8 mouse cellular contexts compared by ENCODE assay signal in the genomic region with DNA sequence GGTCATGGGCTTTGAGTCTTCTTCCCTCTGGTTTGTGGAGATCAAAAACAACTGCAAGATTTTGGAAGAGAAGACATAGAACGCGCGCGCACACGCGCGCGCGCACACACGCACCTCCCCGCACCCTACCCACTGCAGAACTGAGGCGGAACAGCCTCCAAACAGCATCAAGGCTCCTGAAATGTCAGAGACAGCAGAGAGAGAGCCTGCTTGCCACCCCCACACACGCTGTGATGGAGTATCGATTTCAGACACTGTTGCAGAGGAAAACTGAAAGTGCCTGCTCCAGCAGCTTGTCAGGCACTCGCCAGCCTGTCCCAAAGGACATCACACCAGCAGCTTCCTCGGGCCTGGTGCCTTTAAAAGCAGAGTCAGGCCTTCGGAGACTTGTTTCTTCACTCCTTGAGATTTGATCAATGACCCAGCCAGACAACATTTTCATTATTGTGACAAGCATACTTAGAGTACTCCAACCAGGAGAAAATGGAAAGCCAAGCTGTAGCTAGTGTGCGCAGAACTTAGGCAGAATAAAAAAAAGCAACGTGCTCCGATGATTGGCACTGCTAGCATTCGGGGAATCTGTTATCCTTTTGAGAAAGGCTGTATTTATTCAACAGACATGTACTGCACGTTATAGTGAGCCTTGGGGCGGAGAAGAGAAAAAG.
DNase-seq lines count a peak whose midpoint lies in the region; ATAC-seq and TF ChIP-seq lines count a peak whose summit lies in the region.

No protein-coding gene starts in this region.

- H3K9me3 ChIP-seq in lung, embryonic 16.5 days (ENCODE audit: control insufficient read depth, low read length) = no peaks in the 10 kb centered on the region
- no peaks in the 10 kb centered on the region for H3K9me3 ChIP-seq in forebrain, postnatal 0 days (ENCODE audit: low read length)
- no peaks in the 10 kb centered on the region for H3K9me3 ChIP-seq in stomach, embryonic 16.5 days (replicated peaks; ENCODE audit: control insufficient read depth, low read length)
- H3K9me3 ChIP-seq in heart, embryonic 10.5 days = no peaks in the 10 kb centered on the region

- no peak overlapping the region for H3K27ac ChIP-seq in lung, embryonic 16.5 days (ENCODE audit: low read length)
- peak overlapping the region; percentile 52; the same call in 1 of the 2 replicates for H3K27ac ChIP-seq in forebrain, postnatal 0 days (ENCODE audit: low read depth, low read length)
- H3K27ac ChIP-seq in stomach, embryonic 16.5 days (ENCODE audit: low read length) = peak overlapping the region; percentile 65; the same call in 1 of the 2 replicates
- H3K27ac ChIP-seq in heart, embryonic 10.5 days = no peak overlapping the region

- no peak overlapping the region; the same call in 1 of the 2 replicates for H3K9ac ChIP-seq in lung, embryonic 16.5 days (ENCODE audit: low read length)
- H3K9ac ChIP-seq in forebrain, postnatal 0 days = no peak overlapping the region
- H3K9ac ChIP-seq in stomach, embryonic 16.5 days (ENCODE audit: low read length) = peak overlapping the region; percentile 46

- no peak for ATAC-seq in lung, embryonic 16.5 days (ENCODE audit: low read depth)
- peak; percentile 80 for ATAC-seq in forebrain, postnatal 0 days
- no peak for ATAC-seq in stomach, embryonic 16.5 days (ENCODE audit: insufficient read depth, low FRiP score)

- no peaks in the 10 kb centered on the region for H3K36me3 ChIP-seq in lung, embryonic 16.5 days (ENCODE audit: control insufficient read depth, insufficient read depth, low read length)
- H3K36me3 ChIP-seq in forebrain, postnatal 0 days (ENCODE audit: insufficient read depth) = no peaks in the 10 kb centered on the region
- H3K36me3 ChIP-seq in stomach, embryonic 16.5 days (ENCODE audit: control insufficient read depth, insufficient read depth, low read length) = no peaks in the 10 kb centered on the region
- H3K36me3 ChIP-seq in heart, embryonic 10.5 days = no peaks in the 10 kb centered on the region

- H3K4me3 ChIP-seq in lung, embryonic 16.5 days (ENCODE audit: low read length) = no peak overlapping the region
- no peak overlapping the region for H3K4me3 ChIP-seq in forebrain, postnatal 0 days (ENCODE audit: low read depth, low read length)
- H3K4me3 ChIP-seq in stomach, embryonic 16.5 days (replicated peaks; ENCODE audit: low read length) = 0 out of 2 replicates have a peak overlapping the region, but pooled peaks have one; percentile 12
- H3K4me3 ChIP-seq in heart, embryonic 10.5 days = no peak overlapping the region

- 61% methylated on average over 23 of the region's 23 CpGs for WGBS in lung, embryonic 16.5 days
- WGBS in forebrain, postnatal 0 days = 64% methylated on average over 23 of the region's 23 CpGs
- 53% methylated on average over 23 of the region's 23 CpGs for WGBS in stomach, embryonic 16.5 days
- 75% methylated on average over 23 of the region's 23 CpGs for WGBS in heart, embryonic 10.5 days

- peaks cover 13% of the 10 kb centered on the region for H3K4me1 ChIP-seq in lung, embryonic 16.5 days (replicated peaks; ENCODE audit: control insufficient read depth, insufficient read depth, low read length)
- no peaks in the 10 kb centered on the region for H3K4me1 ChIP-seq in forebrain, postnatal 0 days (ENCODE audit: insufficient read depth)
- peaks cover 14% of the 10 kb centered on the region; the same call in 1 of the 2 replicates for H3K4me1 ChIP-seq in stomach, embryonic 16.5 days (ENCODE audit: control insufficient read depth, insufficient read depth, low read length)
- H3K4me1 ChIP-seq in heart, embryonic 10.5 days = peaks cover 2% of the 10 kb centered on the region; the same call in 1 of the 2 replicates

- peak overlapping the region; percentile 13; the same call in 1 of the 2 replicates for H3K4me2 ChIP-seq in lung, embryonic 16.5 days (ENCODE audit: low read depth, low read length)
- no peak overlapping the region for H3K4me2 ChIP-seq in forebrain, postnatal 0 days (ENCODE audit: low read depth)
- H3K4me2 ChIP-seq in stomach, embryonic 16.5 days (ENCODE audit: low read depth, low read length) = peak overlapping the region; percentile 39

- TF ChIP-seq CTCF in forebrain, postnatal 0 days (IDR thresholded peaks at IDR 0.05; ENCODE audit: low read depth) = no peak

- no peaks in the 10 kb centered on the region for H3K27me3 ChIP-seq in lung, embryonic 16.5 days (ENCODE audit: control insufficient read depth, insufficient read depth, low read depth, low read length)
- no peaks in the 10 kb centered on the region for H3K27me3 ChIP-seq in forebrain, postnatal 0 days (ENCODE audit: insufficient read depth, low read length)
- no peaks in the 10 kb centered on the region for H3K27me3 ChIP-seq in stomach, embryonic 16.5 days (ENCODE audit: control insufficient read depth, insufficient read depth, low read length)
- H3K27me3 ChIP-seq in heart, embryonic 10.5 days (ENCODE audit: insufficient read depth, poor library complexity, severe bottlenecking) = peaks cover 14% of the 10 kb centered on the region

- no peak for DNase-seq in lung, postnatal 10 days
- DNase-seq in forebrain, postnatal 0 days = peak; percentile 57
- peak; percentile 64 to 71 for DNase-seq in layer of hippocampus, postnatal 36 days
- DNase-seq in spleen, postnatal 10 days (ENCODE audit: low spot score in 2 of 2) = no peak
- DNase-seq in heart, embryonic 10.5 days (ENCODE audit: low spot score) = no peak
- DNase-seq in adrenal gland, postnatal 14 days = no peak

Comparison
In these comparisons a context has a peak if more than half of its experiments do, and no peak if none do; other contexts are left out.
1. H3K27ac ChIP-seq: peak in forebrain, postnatal 0 days (single experiment) and stomach, embryonic 16.5 days (single experiment); none in lung, embryonic 16.5 days (single experiment) and heart, embryonic 10.5 days (single experiment).
2. DNase-seq: peak in forebrain, postnatal 0 days (single experiment) and layer of hippocampus, postnatal 36 days (2 of 2); none in lung, postnatal 10 days (single experiment), spleen, postnatal 10 days (0 of 2), heart, embryonic 10.5 days (single experiment) and adrenal gland, postnatal 14 days (single experiment).